Mouse (Mus musculus): ENCODE data around the gene Evpl. TPM values are rescaled to one million over a fixed set of nuclear protein-coding genes. Genes with fewer than 3 reads are reported as not detected.

Gene Evpl
- polyA plus RNA-seq, 1 experiment from 2014 or later = 1.2 TPM

DNA sequence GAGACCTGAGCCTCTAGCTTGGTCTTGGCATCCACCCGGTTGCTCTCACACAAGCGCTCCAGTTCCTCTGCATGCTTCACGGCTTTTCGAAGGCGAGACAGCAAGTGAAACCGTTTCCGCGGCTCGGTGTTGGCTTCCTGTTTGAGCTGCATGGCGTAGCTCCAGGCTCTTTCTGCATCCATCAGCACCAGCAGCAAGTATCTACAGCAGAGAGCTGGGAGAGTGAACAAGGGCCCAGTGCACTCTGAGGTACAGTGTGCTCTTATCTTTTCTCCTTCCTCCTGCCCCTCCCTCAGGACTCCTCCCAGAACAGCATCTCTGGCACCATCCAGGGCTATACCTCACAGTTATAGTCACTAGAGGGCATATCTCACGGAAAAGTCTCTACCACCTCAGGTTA is 27.5 kb upstream of the Evpl start:
- no peak overlapping the region for H3K4me2 ChIP-seq (ENCODE audit: low read depth, low read length)
- H3K4me1 ChIP-seq (ENCODE audit: control insufficient read depth, insufficient read depth, low read length) = no peaks in the 10 kb centered on the region
- H3K9ac ChIP-seq (ENCODE audit: low read length) = no peak overlapping the region
- H3K4me3 ChIP-seq (ENCODE audit: low read length) = no peak overlapping the region
- peaks cover 70% of the 10 kb centered on the region for H3K36me3 ChIP-seq (ENCODE audit: control insufficient read depth, insufficient read depth)
- 0 out of 2 replicates have a peak overlapping the region, but pooled peaks have one; percentile 5 for H3K27ac ChIP-seq (ENCODE audit: low read length)
- H3K27me3 ChIP-seq (ENCODE audit: control insufficient read depth, insufficient read depth, low read length) = no peaks in the 10 kb centered on the region
- H3K9me3 ChIP-seq (replicated peaks; ENCODE audit: control insufficient read depth, low read length) = no peaks in the 10 kb centered on the region
- 78% methylated on average over 11 of the region's 11 CpGs for WGBS
- peak; percentile 28; the same call in 1 of the 2 replicates for ATAC-seq (replicated peaks; ENCODE audit: extremely low read depth, insufficient read depth, low FRiP score)

DNA sequence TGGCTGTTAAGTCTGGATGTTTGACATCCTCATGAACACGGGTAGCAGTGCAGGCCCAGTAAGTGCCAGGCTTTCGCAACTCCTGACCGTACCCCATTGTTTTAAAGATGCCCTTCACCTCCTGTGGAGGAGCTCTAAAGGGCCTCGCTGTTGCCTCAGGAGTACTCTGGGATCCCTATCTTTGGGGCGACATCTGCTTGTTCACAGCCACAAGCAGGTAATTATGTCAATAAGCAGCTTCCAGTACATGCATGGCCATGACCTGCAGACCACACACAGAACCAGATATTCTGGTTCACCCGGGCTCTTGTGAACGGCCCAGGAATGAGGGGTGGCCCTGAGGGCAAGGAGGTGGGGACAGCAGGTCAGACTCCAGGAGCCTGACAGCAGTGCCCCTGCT is 22.4 kb upstream of the Evpl start:
- Histone ChIP-seq H3K9me3 (replicated peaks; ENCODE audit: control insufficient read depth, low read length) (no peaks in the 10 kb centered on the region), H3K4me1 (ENCODE audit: control insufficient read depth, insufficient read depth, low read length) (no peaks in the 10 kb centered on the region), H3K9ac (ENCODE audit: low read length) (no peak overlapping the region), H3K4me2 (ENCODE audit: low read depth, low read length) (no peak overlapping the region), H3K36me3 (ENCODE audit: control insufficient read depth, insufficient read depth) (peaks cover 64% of the 10 kb centered on the region), H3K27ac (ENCODE audit: low read length) (no peak overlapping the region), H3K27me3 (ENCODE audit: control insufficient read depth, insufficient read depth, low read length) (no peaks in the 10 kb centered on the region), H3K4me3 (ENCODE audit: low read length) (no peak overlapping the region)
- WGBS = 83% methylated on average over 7 of the region's 7 CpGs
- ATAC-seq (replicated peaks; ENCODE audit: extremely low read depth, insufficient read depth, low FRiP score) = no peak

DNA sequence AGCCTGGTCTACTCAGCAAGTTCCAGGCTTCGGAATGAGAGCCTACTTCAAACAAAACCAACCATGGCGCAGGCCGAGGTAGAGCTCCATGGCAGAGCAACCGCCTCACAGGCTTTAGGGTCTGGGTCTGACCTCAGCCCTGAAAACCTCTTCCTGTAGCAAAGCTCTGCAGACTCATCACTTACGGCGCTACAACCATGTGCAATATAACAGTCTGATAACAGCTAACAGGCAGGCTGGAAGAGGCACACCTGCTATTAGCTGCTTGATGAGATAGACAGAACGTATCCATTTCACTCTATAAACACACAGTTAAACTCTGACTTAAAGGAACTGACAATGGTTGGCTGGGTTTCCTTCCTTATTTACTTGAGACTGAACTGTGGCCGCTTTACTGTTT is 21.6 kb upstream of the Evpl start:
- Histone ChIP-seq H3K27me3 (ENCODE audit: control insufficient read depth, insufficient read depth, low read length) (no peaks in the 10 kb centered on the region), H3K4me1 (ENCODE audit: control insufficient read depth, insufficient read depth, low read length) (no peaks in the 10 kb centered on the region), H3K4me2 (ENCODE audit: low read depth, low read length) (no peak overlapping the region), H3K27ac (ENCODE audit: low read length) (peak overlapping the region; percentile 54; the same call in 1 of the 2 replicates), H3K36me3 (ENCODE audit: control insufficient read depth, insufficient read depth) (peaks cover 63% of the 10 kb centered on the region), H3K9me3 (replicated peaks; ENCODE audit: control insufficient read depth, low read length) (no peaks in the 10 kb centered on the region), H3K4me3 (ENCODE audit: low read length) (no peak overlapping the region), H3K9ac (ENCODE audit: low read length) (no peak overlapping the region)
- 80% methylated on average over 8 of the region's 8 CpGs for WGBS
- no peak for ATAC-seq (replicated peaks; ENCODE audit: extremely low read depth, insufficient read depth, low FRiP score)

DNA sequence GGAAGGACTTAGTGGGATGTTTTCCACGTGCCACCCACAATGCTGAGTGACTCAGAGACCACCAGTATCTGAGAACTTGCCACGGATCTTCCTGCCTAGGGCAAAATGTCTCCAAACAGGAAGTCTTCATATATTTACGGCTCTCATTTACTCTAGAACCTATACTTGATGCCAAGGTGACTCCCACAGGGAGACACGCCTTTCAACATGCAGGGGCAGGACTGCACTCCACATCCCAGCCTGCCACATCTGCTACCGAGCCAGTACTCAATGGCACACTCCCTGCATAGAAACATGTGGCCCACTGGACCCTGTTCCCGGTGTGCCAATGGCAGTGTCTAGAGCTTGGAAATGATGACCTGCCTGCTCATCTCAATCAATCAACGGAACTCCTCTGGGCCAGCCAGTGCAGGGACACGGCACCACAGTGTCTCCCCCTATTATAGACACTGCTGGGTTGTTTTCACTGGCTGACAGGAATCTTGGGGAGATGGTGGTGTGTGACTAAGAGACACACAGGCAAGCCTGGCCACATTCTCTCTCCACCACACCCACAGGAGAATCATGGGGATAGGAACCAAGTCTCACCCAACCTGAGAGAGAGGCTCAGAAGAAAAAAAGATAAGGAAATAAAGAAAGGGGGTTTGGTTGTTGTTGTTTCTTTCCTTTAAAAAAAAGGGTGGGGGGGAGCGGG is 18.3 kb upstream of the Evpl start:
- Histone ChIP-seq H3K4me2 (ENCODE audit: low read depth, low read length) (no peak overlapping the region), H3K36me3 (ENCODE audit: control insufficient read depth, insufficient read depth) (peaks cover 58% of the 10 kb centered on the region), H3K27ac (ENCODE audit: low read length) (no peak overlapping the region), H3K4me1 (ENCODE audit: control insufficient read depth, insufficient read depth, low read length) (peaks cover 3% of the 10 kb centered on the region; the same call in 1 of the 2 replicates), H3K9me3 (replicated peaks; ENCODE audit: control insufficient read depth, low read length) (no peaks in the 10 kb centered on the region), H3K9ac (ENCODE audit: low read length) (no peak overlapping the region), H3K4me3 (ENCODE audit: low read length) (no peak overlapping the region), H3K27me3 (ENCODE audit: control insufficient read depth, insufficient read depth, low read length) (no peaks in the 10 kb centered on the region)
- 79% methylated on average over 9 of the region's 9 CpGs for WGBS
- ATAC-seq (replicated peaks; ENCODE audit: extremely low read depth, insufficient read depth, low FRiP score) = no peak

DNA sequence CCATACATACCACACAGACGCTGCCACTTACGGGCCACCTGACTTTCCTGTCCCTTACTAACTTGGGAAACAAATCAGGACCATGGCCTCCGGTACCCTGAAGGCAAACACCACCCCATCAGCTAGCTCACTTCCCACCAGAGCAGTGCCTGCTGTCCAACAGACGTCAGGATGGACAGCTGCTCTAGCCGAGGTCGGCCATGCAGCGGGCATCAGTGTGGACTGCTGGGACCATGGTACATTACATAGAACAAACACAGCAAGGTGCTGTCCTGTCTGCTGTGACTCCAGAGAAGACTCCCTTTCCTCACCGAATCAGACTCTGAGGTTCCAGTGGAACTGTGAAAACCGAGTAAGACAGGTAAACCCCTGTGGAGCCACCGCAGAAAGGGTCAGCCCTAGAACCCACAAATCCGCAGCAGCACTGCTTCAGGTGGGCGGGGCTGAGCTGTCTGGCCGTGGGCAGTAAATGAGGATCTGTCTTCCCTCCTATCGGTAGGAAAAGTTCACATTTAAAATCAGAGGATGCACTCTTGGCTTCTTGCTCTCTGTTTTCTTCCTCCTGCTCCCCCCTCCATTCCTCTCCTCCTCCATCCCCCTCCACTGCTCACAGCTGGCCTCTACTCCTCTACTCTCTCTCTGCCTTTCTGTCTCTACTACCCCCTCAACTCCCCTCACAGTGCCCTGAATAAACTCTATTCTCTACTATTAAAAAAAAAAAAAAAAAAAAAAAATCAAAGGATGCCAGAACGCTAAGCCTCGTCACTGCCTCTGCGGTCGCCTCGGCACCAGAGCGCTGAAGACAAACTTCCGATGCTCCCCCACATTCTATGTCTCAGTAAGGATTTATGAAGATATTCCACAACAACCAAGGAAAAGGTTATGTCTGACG is 17.5 kb upstream of the Evpl start:
- no peak for ATAC-seq (replicated peaks; ENCODE audit: extremely low read depth, insufficient read depth, low FRiP score)

DNA sequence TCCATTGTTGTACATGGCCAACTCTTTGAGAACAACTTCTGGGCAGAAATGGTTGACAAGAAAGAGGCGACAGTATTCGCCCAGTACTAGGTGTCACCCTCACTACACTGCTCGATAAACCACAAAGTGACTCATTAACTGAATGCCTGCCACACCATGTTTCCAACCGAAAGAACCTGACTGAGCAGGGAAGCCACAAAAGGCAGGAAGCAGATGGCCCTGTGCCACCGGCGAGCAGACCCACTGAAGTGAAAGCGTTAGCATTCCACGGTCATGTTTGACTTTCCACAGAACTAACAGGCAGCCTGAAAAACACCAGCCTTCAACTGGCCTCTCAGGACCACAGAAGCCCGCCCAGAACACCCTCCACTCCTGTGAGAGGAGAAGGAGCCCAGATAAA is 16.8 kb upstream of the Evpl start:
- H3K4me3 ChIP-seq (ENCODE audit: low read length) = no peak overlapping the region
- peaks cover 5% of the 10 kb centered on the region; the same call in 1 of the 2 replicates for H3K4me1 ChIP-seq (ENCODE audit: control insufficient read depth, insufficient read depth, low read length)
- WGBS = 70% methylated on average over 9 of the region's 9 CpGs
- peaks cover 57% of the 10 kb centered on the region for H3K36me3 ChIP-seq (ENCODE audit: control insufficient read depth, insufficient read depth)
- ATAC-seq (replicated peaks; ENCODE audit: extremely low read depth, insufficient read depth, low FRiP score) = no peak
- H3K27ac ChIP-seq (ENCODE audit: low read length) = peak overlapping the region; percentile 66
- H3K4me2 ChIP-seq (ENCODE audit: low read depth, low read length) = no peak overlapping the region
- H3K9ac ChIP-seq (ENCODE audit: low read length) = no peak overlapping the region
- no peaks in the 10 kb centered on the region for H3K27me3 ChIP-seq (ENCODE audit: control insufficient read depth, insufficient read depth, low read length)
- H3K9me3 ChIP-seq (replicated peaks; ENCODE audit: control insufficient read depth, low read length) = no peaks in the 10 kb centered on the region

More for the DNA sequence above, 17.5 kb upstream of the Evpl start:
- 73% methylated on average over 22 of the region's 22 CpGs for WGBS
- no peaks in the 10 kb centered on the region for H3K27me3 ChIP-seq (ENCODE audit: control insufficient read depth, insufficient read depth, low read length)
- peaks cover 57% of the 10 kb centered on the region for H3K36me3 ChIP-seq (ENCODE audit: control insufficient read depth, insufficient read depth)
- no peak overlapping the region for H3K9ac ChIP-seq (ENCODE audit: low read length)
- H3K4me3 ChIP-seq (ENCODE audit: low read length) = no peak overlapping the region
- no peak overlapping the region for H3K4me2 ChIP-seq (ENCODE audit: low read depth, low read length)
- peak overlapping the region; percentile 66 for H3K27ac ChIP-seq (ENCODE audit: low read length)
- H3K4me1 ChIP-seq (ENCODE audit: control insufficient read depth, insufficient read depth, low read length) = peaks cover 5% of the 10 kb centered on the region; the same call in 1 of the 2 replicates
- H3K9me3 ChIP-seq (replicated peaks; ENCODE audit: control insufficient read depth, low read length) = no peaks in the 10 kb centered on the region

DNA sequence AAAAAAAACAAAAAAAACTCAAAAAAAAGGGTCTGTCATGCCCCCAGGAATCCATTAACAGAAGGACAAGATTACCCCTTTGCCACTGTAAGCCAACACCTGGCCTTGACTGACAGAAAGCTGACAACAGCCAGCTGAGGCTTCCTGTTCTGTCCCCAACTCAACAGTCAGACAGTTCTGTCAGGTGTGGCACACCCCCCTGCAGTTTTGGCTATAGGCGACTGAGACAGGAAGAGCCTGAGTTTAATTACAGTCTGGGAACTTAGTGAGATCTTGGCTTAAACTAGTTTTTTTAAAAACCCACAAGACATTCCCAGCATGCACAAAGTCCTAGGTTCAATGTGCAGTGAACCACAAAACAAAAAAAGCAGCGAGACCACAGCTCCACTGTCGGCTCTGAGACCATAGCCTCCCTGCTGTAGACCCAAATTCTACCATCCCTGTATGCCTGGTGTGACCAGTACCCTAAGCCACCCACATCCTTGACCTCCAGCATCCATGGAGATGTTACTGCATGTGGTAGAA is 15.3 kb upstream of the Evpl start:
- Histone ChIP-seq H3K9ac (ENCODE audit: low read length) (no peak overlapping the region), H3K9me3 (replicated peaks; ENCODE audit: control insufficient read depth, low read length) (no peaks in the 10 kb centered on the region), H3K27ac (ENCODE audit: low read length) (no peak overlapping the region; the same call in 1 of the 2 replicates), H3K4me3 (ENCODE audit: low read length) (no peak overlapping the region), H3K4me1 (ENCODE audit: control insufficient read depth, insufficient read depth, low read length) (peaks cover 5% of the 10 kb centered on the region; the same call in 1 of the 2 replicates), H3K4me2 (ENCODE audit: low read depth, low read length) (no peak overlapping the region), H3K36me3 (ENCODE audit: control insufficient read depth, insufficient read depth) (peaks cover 56% of the 10 kb centered on the region), H3K27me3 (ENCODE audit: control insufficient read depth, insufficient read depth, low read length) (no peaks in the 10 kb centered on the region)
- WGBS = 81% methylated on average over 3 of the region's 3 CpGs
- ATAC-seq (replicated peaks; ENCODE audit: extremely low read depth, insufficient read depth, low FRiP score) = no peak

DNA sequence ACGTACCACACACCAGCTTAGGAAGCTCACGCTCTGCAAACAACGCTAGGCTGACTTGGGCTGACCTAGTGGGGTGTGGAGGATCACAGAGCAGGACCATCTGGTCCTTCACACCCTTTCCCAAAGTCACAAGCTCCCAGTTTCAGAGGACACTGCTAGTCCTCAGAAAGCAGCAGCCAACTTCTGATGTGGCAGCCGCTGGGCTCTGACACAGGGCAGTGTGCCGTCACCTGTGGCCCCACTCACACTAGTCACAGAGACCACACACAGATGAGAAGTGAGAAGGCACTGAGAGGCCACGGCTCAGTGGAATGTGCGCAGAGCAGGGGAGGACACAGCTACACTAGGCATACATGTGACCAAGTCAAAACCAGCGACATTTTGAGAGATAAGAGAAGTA is 13.0 kb upstream of the Evpl start:
- WGBS = 59% methylated on average over 8 of the region's 8 CpGs
- no peak overlapping the region for H3K9ac ChIP-seq (ENCODE audit: low read length)

More for the DNA sequence above, 13.0 kb upstream of the Evpl start:
- H3K27me3 ChIP-seq (ENCODE audit: control insufficient read depth, insufficient read depth, low read length) = no peaks in the 10 kb centered on the region
- no peaks in the 10 kb centered on the region for H3K9me3 ChIP-seq (replicated peaks; ENCODE audit: control insufficient read depth, low read length)
- no peak overlapping the region for H3K4me2 ChIP-seq (ENCODE audit: low read depth, low read length)
- no peak overlapping the region for H3K4me3 ChIP-seq (ENCODE audit: low read length)
- no peak for ATAC-seq (replicated peaks; ENCODE audit: extremely low read depth, insufficient read depth, low FRiP score)
- H3K36me3 ChIP-seq (ENCODE audit: control insufficient read depth, insufficient read depth) = peaks cover 71% of the 10 kb centered on the region
- H3K27ac ChIP-seq (ENCODE audit: low read length) = no peak overlapping the region
- peaks cover 5% of the 10 kb centered on the region; the same call in 1 of the 2 replicates for H3K4me1 ChIP-seq (ENCODE audit: control insufficient read depth, insufficient read depth, low read length)
